Mouse (Mus musculus) C2C12 (cell line): ENCODE measurements around the gene Palmd.

Experiments
- MAX ChIP-seq: IDR thresholded peaks from one replicate; pipeline ENCODE4 v1.6.1; 2011; ENCODE audit warnings: mild to moderate bottlenecking, control low read depth
- USF1 ChIP-seq: IDR thresholded peaks from one replicate; pipeline ENCODE4 v1.6.1; 2011; ENCODE audit warnings: low read depth, mild to moderate bottlenecking, control low read depth, moderate library complexity

GRCm38 (mm10) chr3:116914931-116915330 is 53.9 kb downstream of the Palmd start:
- TF ChIP-seq MAX (no peak), USF1 (no peak)
